Mouse (Mus musculus) megakaryocyte progenitor cell, adult 5-6 weeks (primary cell): ENCODE data around the gene Ndufa4l2. TPM values are rescaled to one million over a fixed set of nuclear protein-coding genes. Genes with fewer than 3 reads are reported as not detected.

Source experiments
- ATAC-seq: replicated peaks from 2 replicates; pipeline ENCODE4 v1.8.0; 2016; ENCODE audit warnings: mild to moderate bottlenecking, moderate TSS enrichment, inconsistent platforms; ENCODE audit not compliant: poor library complexity
- total RNA-seq, 2 experiments: library from RNA; stranded (forward) in 1 of 2; stranded (reverse) in 1 of 2; fragments of 157-497, 149-512 nt in 1 of 2; fragments of 200-1000 nt in 1 of 2; gene quantifications; 2 replicates each; pipeline versions ENCODE4 v1.2.3 to v1.2.4; 2015 to 2017

Gene Ndufa4l2
- total RNA-seq, 2 experiments from 2014 or later: not detected

DNA sequence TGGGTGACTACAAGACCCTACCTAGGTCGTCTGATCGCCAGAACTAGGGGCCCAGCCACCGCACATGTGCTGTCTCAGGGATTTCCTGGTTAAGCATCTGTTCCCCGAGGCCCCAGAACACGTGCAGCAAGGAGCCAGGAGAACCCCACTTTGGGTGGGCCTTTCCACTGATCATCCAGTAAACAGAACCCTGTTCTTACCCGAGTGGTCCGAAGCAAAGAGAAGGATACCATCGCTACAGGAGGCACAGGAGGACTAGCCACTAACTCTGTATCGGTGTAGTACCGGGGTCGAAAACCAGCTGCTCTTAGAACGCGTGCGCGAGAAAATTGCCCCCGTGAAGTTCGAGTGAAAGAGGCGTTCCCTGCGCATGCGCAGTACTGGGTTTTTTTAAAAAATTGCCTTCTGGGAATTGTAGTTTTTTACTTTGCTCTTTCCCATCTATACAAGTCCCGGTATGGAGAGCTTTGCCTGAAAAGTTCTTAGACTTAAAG, 7.4 kb downstream of the Ndufa4l2 start, which contains the start of gene Shmt2:
Shmt2 (minus strand) TSS at position 357 of the 494 bp plus-strand sequence.
- ATAC-seq: peak; percentile 43

DNA sequence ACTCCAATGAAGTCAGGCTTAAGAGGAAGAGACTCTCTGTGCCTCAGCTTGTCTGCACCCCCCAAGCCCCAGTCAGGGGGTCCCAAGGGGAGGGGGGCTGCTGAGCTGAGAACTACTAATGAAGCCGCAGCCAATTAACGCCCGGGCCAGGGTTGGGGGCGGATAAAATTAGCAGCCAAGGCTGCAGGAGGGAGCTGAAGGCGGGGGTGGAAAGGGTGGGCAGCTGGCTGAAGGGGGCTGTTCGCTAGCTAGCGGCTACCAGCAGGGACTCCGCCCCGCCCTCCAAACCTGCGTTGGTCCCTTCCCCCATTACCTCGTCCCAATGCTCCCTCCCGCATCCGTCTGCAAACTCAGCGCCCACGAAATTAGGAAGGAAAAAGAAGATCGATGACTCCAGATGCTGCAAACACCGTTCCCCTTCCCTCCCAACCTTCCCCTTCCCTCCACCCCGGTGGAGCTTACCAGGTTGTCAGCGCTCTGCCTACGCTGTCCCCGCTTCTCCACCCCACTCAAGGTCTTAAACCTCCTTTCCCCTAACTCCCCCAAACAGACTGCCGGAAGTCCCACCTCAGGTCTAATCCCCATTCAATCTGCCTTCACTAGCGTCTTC, 10.0 kb downstream of the Ndufa4l2 start:
- no peak for ATAC-seq

DNA sequence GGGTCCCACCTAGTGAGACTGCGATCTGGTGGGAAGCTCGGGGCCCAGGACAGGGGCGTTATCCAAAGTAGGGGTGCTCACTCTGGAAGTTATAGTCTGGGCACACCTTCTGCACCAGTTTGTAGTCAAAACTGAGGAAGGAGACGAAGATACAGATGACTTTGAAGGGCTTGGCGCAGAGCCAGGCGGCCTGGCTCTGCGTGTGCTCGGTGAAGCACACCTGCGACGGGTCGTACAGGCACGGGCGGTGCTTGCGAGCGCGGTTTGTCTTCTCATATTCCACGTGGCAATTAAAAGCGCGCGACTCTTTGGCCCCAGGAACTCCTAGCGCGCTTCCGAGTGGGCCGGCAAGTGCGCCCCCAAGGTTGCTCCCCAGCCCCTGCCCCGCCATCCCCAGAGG, 11.3 kb downstream of the Ndufa4l2 start:
- ATAC-seq: no peak

DNA sequence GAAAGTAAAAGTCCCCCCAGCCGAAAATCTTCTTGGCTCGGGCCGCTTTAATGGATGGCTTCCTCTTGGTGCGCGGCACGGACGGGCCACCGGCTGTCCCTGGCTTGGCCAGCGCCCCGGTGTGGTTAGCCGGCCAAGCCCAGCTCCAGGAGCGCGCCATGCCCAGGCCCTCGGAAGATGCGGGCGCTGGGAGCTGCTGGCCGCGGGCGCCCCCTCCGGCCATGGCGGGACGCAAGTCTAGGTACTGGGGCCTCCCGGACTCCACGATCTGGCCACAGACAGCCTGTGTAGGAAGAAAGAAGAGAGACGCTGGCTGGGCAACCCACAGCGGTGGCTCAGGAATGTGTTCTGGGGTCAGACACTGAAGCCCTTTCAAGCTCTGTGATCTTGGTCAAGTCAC, 11.9 kb downstream of the Ndufa4l2 start:
- ATAC-seq: peak; percentile 67

DNA sequence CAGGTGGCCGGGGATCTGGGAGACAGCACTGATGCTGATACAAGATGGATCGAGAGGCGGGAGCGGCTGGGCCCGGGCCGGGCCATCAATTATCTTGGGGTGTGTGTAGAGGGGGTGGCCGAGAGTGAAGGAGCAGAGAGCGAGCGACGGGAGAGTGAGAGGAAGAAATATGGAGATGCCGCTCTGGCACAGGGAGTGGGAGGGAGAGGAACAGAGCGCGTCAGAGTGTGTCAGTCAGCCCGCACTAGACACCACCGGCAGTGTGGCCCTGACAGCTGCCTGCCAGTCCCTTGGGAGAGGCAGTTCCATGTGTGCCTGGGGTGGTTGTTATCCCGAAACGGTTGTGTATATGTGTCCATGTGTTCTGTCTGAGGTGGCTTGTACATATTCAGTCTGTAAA, 12.7 kb downstream of the Ndufa4l2 start:
- peak; percentile 16; the same call in 1 of the 2 replicates for ATAC-seq

DNA sequence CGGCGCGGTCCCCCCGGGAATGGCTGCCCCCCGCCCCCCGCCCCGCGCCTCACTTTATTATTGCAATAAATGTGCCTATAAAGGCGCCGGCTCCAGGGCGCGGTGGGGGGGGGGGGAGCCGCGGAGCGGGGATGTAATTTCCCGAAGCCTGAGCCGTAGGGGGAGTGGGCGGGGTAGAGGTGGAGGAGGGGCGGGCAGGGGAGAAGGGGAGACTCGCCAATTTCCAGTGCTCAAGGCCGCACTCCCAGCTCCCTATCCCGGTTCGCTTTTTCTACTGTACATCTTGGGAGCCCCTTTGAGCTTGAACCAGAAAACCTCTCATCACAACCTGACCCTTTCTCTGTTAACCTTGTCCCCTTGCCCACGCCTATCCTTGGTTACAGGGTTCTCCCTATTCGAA, 16.2 kb downstream of the Ndufa4l2 start:
- no peak for ATAC-seq

DNA sequence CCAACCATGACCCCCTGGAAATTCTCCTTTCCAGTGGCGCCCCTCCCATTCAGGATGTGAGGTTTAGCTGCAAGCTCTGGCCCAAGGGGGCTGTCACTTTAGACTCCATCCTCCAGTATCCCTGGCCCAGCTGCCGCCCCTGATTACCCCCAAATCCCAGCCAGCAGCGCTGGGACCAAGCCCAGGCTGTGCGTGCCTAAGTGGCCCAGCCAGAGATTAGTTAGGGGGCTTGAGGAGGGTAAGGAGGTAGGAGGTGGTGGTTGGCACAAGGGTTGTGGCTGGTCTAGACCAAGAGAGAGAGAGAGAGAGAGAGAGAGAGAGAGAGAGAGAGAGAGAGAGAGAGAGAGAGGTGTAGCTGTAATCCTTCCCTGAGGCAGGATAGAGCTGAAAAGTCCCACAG, 16.8 kb downstream of the Ndufa4l2 start:
- no peak for ATAC-seq

DNA sequence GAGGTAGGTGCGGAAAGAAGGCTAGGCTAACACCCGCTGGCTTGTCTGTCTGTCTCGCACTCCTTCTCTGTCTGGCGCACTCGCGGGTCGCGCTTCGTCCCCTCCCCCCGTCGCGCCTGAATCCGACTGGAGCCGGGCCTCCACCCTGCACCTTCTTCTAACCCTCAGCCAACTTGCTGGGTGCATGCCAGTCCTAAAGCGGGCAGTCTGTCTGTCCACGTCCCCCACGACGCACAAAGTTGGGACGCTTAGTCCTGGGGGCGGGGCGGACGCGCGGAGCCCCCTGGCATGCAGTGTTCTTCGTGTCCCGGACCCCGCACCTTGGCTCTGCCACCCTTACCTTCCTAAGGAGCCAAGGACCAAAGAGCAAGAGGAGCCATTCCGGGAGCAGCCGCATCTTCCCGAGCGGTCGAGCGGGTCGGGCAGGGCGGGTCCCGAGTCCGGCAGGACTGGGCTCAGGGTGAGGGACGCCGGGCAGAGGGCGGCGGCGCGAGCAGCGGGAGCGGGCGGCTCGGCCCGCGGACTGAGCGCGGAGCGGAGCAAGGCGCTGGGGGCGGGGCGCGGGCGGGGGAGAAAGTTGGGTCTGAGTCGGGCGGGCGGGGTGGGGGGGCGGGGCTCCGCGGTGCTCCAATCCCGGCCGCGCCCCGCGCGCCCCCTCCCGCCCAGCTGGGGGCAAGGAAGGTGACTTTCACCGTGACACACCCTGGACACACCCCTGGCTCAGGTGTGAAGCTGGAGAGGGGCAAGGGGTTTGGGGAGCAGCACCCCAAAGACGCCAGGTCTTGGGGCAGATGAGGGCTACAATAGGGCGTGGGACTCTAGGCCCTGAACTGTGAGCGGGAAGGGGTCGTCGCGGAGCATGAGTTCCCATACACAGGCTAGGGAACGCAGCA, 19.5 kb downstream of the Ndufa4l2 start, which contains the start of gene Nxph4:
Nxph4 (minus strand) TSS at position 524 of the 893 bp plus-strand sequence.
- no peak for ATAC-seq

DNA sequence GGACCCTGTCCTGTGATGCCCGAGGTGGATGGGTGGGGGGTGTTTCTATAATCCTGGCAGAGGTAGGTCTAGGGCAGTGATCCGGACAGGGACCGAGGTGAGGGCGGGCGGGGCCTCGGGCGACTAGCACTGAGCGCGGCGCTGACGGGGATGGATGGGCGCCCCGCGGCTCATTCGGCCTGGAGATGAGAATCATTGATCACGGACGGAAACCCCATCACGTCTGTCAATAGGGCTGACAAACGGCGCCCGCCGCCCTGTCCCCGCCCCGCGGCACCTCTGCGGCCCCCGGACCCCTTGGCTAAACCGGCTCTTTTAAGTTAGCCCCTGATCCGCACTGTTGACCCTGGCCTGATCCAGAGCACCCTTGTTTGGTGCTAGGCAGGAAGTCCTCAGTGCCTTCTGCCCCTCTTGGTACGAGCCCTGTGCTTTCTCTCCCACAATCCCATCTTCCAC, 20.2 kb downstream of the Ndufa4l2 start:
- ATAC-seq: no peak

DNA sequence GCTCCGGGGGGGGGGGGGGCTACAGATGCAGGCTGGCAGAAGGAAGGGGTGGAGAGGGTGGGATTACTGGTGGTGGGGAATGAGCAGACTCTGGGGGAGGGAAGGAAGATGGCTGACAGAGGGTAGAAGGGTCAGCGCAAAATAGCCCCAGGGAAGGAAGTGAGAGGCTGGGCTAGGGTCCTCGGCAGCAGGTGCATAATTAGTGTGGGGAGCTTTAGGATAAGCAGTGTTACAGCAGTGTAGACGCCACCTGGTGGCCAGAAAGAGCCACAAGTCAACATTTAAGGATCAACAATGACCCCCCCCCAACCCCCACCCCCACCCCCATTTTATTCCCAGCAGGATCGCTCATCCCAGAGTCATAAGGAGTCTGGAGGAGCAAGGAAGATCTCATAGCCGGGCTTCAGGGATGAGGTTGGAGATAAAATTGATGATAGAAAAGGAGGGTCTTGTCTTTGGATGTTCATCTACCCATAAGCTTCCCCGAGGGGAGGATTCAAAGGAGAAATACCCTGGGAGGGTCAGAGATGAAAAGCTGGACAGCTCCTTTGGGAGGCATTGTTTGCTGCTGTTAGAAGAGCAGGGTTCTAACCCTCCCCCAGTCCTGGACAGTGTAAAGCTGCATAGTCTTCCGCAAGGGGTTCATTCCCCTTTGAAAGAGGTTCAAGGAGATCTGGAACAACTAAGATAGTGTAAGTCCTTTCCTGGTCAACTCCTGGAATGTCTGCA, 22.0 kb downstream of the Ndufa4l2 start:
- ATAC-seq: no peak

DNA sequence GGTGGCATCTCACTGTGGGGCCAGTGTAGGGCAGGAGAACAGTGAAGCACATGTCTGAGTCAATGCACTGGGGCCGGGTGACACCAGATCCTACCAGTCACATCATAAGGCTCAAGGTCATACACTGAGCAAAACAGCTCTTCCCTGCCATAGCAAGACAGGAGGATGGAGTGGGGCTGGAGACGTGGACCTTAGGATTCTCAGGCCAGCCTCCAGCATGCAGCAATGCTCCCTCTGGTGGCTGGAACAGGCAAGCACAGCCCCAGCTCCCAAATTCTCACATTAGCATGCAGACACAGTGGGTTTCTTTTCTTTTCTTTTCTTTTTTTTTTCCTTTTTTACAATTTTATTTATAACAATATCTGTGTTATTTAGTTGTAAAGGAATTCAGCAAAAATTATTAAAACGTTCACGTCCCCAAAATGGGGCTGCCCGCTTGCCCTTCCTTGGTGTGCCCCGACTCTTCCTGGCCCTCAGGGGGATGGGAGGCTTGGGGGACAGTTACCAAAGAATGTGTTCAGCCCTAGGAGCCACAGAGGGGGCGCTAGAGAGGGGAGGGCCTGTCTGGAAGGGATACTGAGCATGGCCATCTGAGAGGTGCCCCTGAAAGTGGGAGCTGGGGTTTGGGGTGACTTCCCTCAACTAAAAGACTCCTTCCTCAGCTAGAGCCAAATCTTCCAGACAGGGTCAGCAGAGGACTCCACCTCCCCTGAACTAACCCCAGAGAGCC, 23.3 kb downstream of the Ndufa4l2 start:
- ATAC-seq: peak; percentile 81

DNA sequence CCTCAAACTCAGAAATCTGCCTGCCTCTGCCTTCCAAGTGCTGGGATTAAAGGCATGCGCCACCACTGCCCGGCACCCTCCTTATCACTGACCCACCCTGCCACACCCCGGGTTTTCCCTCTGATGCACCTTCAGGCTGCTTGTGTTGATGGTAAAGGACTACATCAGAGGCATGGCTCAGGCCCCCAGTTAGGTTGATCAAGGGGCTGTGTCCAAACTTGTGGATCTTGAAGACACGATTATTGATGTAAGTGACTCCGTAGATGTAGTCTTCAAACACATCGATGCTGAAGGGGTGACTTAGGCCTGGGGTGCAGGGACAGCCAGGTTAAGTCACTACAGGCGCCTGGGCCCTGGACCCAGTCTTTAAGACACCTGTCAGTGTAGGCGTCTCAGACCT, 26.7 kb downstream of the Ndufa4l2 start:
- no peak for ATAC-seq

DNA sequence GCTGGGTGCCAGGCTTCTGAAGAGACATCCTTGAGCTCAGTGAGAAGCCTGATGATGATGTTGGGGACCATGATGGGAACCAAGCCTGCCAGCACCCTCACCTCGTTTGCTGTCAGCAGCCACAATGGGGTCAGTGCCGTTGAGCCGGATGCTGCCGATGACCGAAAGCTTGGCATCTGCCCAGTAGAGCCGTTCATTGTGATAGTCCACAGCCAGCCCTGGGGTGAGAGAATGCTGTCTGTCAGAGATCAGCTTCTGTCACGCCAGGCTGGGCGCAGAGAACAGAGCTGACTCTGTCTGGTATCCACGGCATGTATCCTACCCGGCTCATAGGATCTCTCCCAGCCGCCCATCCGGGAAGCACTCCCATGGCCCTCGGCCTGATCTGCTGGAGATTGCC, 27.3 kb downstream of the Ndufa4l2 start:
- ATAC-seq: no peak

DNA sequence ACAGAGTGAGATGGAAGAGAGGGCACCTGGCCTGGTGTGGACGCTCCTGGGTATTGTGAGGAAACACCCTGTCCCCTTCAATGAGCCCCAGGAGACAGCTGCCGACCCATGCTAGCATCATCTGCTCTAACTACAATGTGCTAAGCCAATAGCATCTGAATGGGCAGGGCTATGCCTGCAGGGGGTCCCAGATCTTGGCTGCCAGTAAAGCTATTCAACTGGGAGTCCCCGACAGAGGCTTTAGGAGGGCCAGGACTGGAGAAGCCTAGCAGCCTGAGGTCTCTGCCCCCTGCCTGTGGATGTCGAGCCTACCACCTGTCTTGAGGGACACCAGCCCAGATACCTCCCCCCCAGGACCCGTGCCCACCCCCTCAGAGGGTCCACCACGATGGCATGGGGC, 28.0 kb downstream of the Ndufa4l2 start:
- no peak for ATAC-seq

DNA sequence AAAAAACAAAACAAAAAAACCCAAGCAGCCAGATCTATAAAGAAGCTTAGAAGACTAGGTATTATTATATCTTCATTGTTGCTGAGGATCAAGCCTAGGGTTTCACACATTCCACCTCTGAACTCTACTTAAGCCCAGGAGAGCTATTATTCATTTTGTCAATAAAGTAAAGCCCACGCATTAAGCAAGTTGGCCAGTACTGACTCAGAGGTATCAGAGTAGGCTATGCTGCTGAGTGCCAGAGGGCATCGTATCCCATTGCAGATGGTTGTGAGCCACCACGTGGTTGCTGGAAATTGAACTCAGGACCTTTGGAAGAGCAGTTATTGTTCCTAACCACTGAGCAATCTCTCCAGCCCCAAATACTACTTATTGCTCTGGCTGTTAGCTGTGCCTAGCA, 29.1 kb downstream of the Ndufa4l2 start:
- no peak for ATAC-seq

DNA sequence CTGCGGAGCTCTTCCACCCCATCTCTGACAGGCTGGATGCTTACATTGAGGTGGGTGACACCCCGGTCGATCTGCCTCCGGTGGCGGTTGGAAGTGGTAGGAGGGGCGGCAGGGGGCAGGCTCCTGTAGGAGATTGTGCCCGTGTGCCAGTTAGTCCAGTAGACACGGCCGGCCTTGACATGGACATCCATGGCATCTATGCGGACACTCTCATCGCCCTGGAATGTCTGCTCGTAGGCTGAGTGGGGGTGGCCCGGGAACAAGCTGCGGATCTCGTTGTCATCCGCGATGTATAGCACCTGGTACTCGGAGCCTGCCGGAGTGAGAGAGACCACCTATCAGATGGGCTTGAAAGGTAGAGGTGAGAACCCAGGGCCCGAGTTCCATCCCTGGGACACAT, 29.6 kb downstream of the Ndufa4l2 start:
- no peak for ATAC-seq

DNA sequence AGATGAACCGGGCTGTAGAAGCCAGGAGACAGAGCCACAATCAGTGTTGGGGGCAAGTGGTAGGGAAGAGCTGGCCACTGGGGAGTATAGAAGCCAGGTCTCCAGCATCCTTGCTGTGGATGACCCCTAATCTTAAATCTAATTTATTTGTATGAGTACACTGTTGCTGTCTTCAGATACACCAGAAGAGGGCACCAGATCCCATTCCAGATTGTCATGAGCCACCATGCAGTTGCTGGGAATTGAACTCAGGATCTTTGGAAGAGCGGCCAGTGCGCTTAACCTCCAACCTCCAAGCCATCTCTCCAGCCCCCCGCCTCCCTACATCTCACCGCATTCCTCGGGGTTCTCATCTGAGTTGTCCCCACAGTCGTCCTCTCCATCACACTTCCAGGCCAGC, 31.7 kb downstream of the Ndufa4l2 start:
- peak; percentile 27; the same call in 1 of the 2 replicates for ATAC-seq

DNA sequence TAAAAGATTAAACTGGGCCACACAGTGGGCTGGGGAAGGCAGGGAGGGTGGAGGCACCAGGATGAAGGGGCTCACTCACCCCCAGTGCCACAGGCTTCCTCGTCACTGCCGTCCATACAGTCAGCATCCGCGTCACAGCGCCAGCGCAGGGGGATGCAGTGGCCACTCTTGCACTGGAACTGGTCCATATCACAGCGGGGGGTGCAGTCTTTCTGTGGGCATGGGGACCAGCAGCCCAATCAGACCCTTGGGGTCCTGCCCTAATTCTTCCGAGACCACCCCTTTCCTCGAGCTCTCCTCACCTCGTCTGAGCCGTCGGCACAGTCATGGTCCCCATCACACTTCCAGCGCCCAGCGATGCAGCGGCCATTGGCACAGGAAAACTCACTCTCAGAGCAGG, 33.5 kb downstream of the Ndufa4l2 start:
- no peak for ATAC-seq

DNA sequence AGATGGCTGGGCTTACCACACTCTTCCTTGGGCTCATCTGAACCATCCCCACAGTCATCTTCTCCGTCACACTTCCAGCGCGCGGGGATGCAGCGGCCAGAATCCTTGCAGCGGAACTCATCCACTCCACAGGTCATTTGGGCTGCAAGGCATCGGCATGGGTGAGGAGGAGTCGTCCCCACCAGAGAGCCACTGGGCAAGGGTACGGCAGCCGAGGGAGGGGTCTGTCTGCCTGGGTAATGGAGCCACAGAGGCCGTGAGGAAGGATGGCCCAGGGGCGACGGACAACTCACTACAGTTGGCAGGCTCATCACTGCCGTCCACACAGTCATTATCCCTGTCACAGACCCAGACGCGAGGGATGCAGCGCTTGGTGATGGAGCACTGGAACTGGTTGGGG, 35.1 kb downstream of the Ndufa4l2 start:
- no peak for ATAC-seq

DNA sequence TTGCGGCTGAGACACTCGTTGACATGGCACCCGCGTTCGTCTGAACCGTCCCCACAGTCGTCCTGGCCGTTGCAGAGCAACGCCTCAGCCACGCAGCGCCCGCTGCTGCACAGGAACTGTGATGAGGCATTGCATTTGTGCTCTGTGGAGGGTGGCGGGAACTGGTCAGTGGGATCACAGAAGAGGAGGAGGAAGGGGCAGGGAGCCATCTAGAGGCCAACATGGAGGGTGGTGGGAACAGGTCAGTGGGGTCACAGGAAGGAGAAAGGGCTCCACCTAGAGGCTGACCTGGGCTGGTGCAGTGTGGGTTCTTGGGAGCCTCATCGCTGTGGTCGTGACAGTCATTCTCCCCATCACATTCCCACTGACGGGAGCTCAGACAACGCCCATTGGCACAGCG, 40.9 kb downstream of the Ndufa4l2 start:
- ATAC-seq: peak; percentile 89

DNA sequence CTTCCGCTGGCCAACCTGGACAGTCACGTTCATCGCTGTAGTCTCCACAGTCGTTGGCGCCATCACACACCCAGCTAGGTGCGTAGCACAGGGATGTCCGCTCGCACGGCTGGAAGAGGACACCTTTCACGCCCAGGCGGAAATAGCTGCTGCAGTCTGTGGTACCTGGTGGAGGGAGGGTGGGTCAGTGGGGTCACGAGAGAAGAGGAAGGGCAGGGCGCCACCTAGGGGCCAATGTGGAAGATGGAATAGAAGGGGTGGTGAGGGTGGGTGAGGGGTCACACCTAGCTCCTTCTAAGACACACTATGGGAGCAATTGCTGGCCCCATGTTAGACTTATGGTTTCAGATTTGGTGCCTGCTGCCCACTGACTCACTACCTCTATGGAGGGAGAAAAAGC, 42.6 kb downstream of the Ndufa4l2 start:
- ATAC-seq: 0 out of 2 replicates have a peak, but pooled peaks have one; percentile 35
